Mouse (Mus musculus): Measurements from ENCODE around the gene Wfdc10. TPM values are rescaled to one million over a fixed set of nuclear protein-coding genes. Genes with fewer than 3 reads are reported as not detected.
A peak's percentile ranks its signal among the peaks of the same experiment; 100 is the strongest.
"Not testable (repeated sequence)": the region's sequence is repeated elsewhere in the genome, so short reads cannot be mapped to it uniquely, and the experiment has no call there.

Wfdc10 gene
- polyA plus RNA-seq (2011; ENCODE audit: insufficient read length, low read depth, missing spikeins): not detected in 2 replicates

GRCm38 (mm10) chr2:164655858-164656257 is at the start of gene Wfdc10:
TSS of gene Wfdc10 (plus strand) at chr2:164656046.
- TF ChIP-seq CTCF (IDR thresholded peaks at IDR 0.05; ENCODE audit: borderline replicate concordance, insufficient read depth, low read length) (peak; percentile 56; the same call in 1 of the 2 replicates), POLR2A (IDR thresholded peaks at IDR 0.05; ENCODE audit: low read depth, low read length) (no peak)
- no peak within 1 kb of the TSS for H3K4me3 ChIP-seq (ENCODE audit: insufficient read depth, low read length)

DNA sequence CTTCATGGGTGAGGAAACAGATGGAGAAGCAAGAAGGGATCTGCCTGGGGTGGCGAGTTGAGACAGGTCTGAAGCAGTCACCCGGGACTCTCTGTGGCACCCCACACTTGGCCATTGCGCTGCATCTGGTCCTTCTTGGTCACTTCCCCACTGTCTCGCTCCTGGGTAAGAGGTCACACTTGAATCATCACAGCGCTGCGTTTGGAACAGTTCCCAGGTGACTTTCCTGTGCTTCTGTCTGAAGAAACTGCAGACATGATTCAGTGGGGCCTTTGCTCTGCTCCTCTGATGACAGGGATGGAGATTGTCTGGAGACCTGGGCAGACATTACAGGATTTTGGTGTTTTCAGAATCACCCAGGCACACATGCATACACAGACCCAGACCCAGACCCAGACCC is 47.1 kb upstream of the Wfdc10 start:
- Histone ChIP-seq H3K4me3 (ENCODE audit: insufficient read depth, low read length) (no peak overlapping the region), H3K27ac (ENCODE audit: insufficient read depth, low read length) (no peak overlapping the region), H3K4me1 (ENCODE audit: control insufficient read depth, insufficient read depth, low read length) (peaks cover 15% of the 10 kb centered on the region)
- TF ChIP-seq POLR2A (IDR thresholded peaks at IDR 0.05; ENCODE audit: low read depth, low read length): no peak
- no peak for TF ChIP-seq CTCF (IDR thresholded peaks at IDR 0.05; ENCODE audit: borderline replicate concordance, insufficient read depth, low read length)

More at GRCm38 (mm10) chr2:164655858-164656257, at the start of gene Wfdc10:
- H3K27ac ChIP-seq (ENCODE audit: insufficient read depth, low read length): no peak within 1 kb of the TSS
- H3K4me1 ChIP-seq (ENCODE audit: control insufficient read depth, insufficient read depth, low read length): no peaks in the 10 kb centered on the region

- H3K4me3 ChIP-seq (ENCODE audit: insufficient read depth, low read length); H3K27ac ChIP-seq (ENCODE audit: insufficient read depth, low read length): not testable (repeated sequence)
- H3K4me1 ChIP-seq (ENCODE audit: control insufficient read depth, insufficient read depth, low read length): peaks cover 11% of the 10 kb centered on the region; the same call in 1 of the 2 replicates
Observed at GRCm38 (mm10) chr2:164613471-164613870, 42.4 kb upstream of the Wfdc10 start, which contains the start of the genes Wfdc6b and Wfdc8. TSS of gene Wfdc6b (plus strand) at chr2:164613522. TSS of gene Wfdc8 (minus strand) at chr2:164613626.

GRCm38 (mm10) chr2:164615386-164615785 is 40.5 kb upstream of the Wfdc10 start:
- Histone ChIP-seq H3K27ac (ENCODE audit: insufficient read depth, low read length) (no peak overlapping the region), H3K4me3 (ENCODE audit: insufficient read depth, low read length) (no peak overlapping the region), H3K4me1 (ENCODE audit: control insufficient read depth, insufficient read depth, low read length) (peaks cover 9% of the 10 kb centered on the region; the same call in 1 of the 2 replicates)
- TF ChIP-seq POLR2A (IDR thresholded peaks at IDR 0.05; ENCODE audit: low read depth, low read length): no peak
- no peak for TF ChIP-seq CTCF (IDR thresholded peaks at IDR 0.05; ENCODE audit: borderline replicate concordance, insufficient read depth, low read length)

- no peak for TF ChIP-seq CTCF (IDR thresholded peaks at IDR 0.05; ENCODE audit: borderline replicate concordance, insufficient read depth, low read length)
- no peak for TF ChIP-seq POLR2A (IDR thresholded peaks at IDR 0.05; ENCODE audit: low read depth, low read length)
- H3K27ac ChIP-seq (ENCODE audit: insufficient read depth, low read length): no peak overlapping the region
- H3K4me3 ChIP-seq (ENCODE audit: insufficient read depth, low read length): no peak overlapping the region
- no peaks in the 10 kb centered on the region for H3K4me1 ChIP-seq (ENCODE audit: control insufficient read depth, insufficient read depth, low read length)
Observed at GRCm38 (mm10) chr2:164619050-164619449, 36.8 kb upstream of the Wfdc10 start.

GRCm38 (mm10) chr2:164621775-164622174 is 34.1 kb upstream of the Wfdc10 start:
- Histone ChIP-seq H3K4me1 (ENCODE audit: control insufficient read depth, insufficient read depth, low read length) (no peaks in the 10 kb centered on the region), H3K4me3 (ENCODE audit: insufficient read depth, low read length) (no peak overlapping the region), H3K27ac (ENCODE audit: insufficient read depth, low read length) (no peak overlapping the region)
- TF ChIP-seq POLR2A (IDR thresholded peaks at IDR 0.05; ENCODE audit: low read depth, low read length) (no peak), CTCF (IDR thresholded peaks at IDR 0.05; ENCODE audit: borderline replicate concordance, insufficient read depth, low read length) (no peak)

- H3K4me3 ChIP-seq (ENCODE audit: insufficient read depth, low read length): no peak overlapping the region
- H3K27ac ChIP-seq (ENCODE audit: insufficient read depth, low read length): no peak overlapping the region
- no peak for TF ChIP-seq CTCF (IDR thresholded peaks at IDR 0.05; ENCODE audit: borderline replicate concordance, insufficient read depth, low read length)
- no peak for TF ChIP-seq POLR2A (IDR thresholded peaks at IDR 0.05; ENCODE audit: low read depth, low read length)
- H3K4me1 ChIP-seq (ENCODE audit: control insufficient read depth, insufficient read depth, low read length): no peaks in the 10 kb centered on the region
Observed at GRCm38 (mm10) chr2:164635266-164635665, 20.6 kb upstream of the Wfdc10 start.

- H3K4me1 ChIP-seq (ENCODE audit: control insufficient read depth, insufficient read depth, low read length): no peaks in the 10 kb centered on the region
- no peak within 1 kb of the TSS for H3K4me3 ChIP-seq (ENCODE audit: insufficient read depth, low read length)
- no peak within 1 kb of the TSS for H3K27ac ChIP-seq (ENCODE audit: insufficient read depth, low read length)
- no peak for TF ChIP-seq CTCF (IDR thresholded peaks at IDR 0.05; ENCODE audit: borderline replicate concordance, insufficient read depth, low read length)
Observed at GRCm38 (mm10) chr2:164638696-164639095, 17.1 kb upstream of the Wfdc10 start, which contains the start of gene Wfdc16. TSS of gene Wfdc16 (minus strand) at chr2:164638796.

DNA sequence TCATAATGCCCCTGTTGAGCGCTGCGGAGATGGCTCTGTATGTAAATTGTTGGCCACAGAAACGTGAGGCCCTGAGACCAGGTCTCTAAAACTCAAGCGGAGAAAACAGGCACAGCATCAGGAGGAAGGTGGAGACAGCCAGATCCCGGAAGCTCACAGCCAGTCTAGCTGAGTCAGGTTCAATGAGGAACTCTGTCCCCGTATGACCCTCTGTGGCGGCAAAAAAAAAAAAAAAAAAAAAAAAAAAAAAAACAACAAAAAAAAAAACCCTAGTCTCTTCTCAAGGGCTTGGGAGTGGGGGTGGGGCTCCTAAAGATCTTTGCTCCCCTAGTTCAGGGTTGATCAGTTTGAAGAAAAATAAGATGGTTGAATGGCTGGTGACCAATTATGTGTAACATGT is 14.7 kb upstream of the Wfdc10 start:
- Histone ChIP-seq H3K27ac (ENCODE audit: insufficient read depth, low read length) (no peak overlapping the region), H3K4me1 (ENCODE audit: control insufficient read depth, insufficient read depth, low read length) (no peaks in the 10 kb centered on the region), H3K4me3 (ENCODE audit: insufficient read depth, low read length) (no peak overlapping the region)
- TF ChIP-seq CTCF (IDR thresholded peaks at IDR 0.05; ENCODE audit: borderline replicate concordance, insufficient read depth, low read length) (no peak), POLR2A (IDR thresholded peaks at IDR 0.05; ENCODE audit: low read depth, low read length) (no peak)

DNA sequence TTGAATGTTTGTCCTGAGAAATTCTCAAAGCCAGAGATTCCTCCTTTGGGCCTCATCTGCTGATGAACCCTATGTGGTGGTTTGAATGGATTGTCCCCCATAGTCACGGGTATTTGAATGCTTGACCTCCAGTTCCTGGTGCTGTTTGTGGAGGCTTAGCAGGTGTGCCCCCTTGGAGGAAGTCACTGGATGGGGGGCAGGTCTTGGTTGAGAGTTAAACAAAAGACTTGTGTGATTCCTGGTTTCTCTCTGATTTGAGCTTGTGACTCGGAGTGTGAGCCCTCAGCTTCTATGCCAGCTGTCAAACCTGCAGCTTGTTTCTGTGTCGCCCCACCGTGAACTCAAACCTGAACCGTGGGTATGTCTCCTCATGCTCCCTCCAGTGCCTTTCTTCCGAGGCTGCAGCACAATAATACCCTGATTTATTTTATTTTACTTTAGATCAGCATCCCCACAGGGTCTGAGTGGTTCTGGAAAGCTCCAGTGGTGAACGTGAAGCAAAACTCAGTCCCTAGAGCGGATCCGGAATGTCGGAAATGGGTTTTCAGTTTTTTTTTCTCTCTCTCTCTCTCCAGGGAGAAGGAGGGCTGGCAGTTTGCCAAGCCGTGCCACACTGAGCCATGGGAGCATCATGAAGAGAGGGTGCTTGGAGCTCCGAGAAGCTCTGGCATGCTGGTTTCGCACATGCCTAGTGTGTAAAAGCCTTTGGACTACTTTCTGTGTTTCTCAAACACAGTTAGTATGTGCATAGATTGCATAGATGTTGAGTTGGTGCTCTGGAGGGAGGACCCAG is 13.8 kb upstream of the Wfdc10 start:
- TF ChIP-seq POLR2A (IDR thresholded peaks at IDR 0.05; ENCODE audit: low read depth, low read length) (no peak), CTCF (IDR thresholded peaks at IDR 0.05; ENCODE audit: borderline replicate concordance, insufficient read depth, low read length) (no peak)
- no peak overlapping the region for H3K4me3 ChIP-seq (ENCODE audit: insufficient read depth, low read length)
- no peak overlapping the region for H3K27ac ChIP-seq (ENCODE audit: insufficient read depth, low read length)
- H3K4me1 ChIP-seq (ENCODE audit: control insufficient read depth, insufficient read depth, low read length): no peaks in the 10 kb centered on the region

All from embryonic fibroblast, embryonic 13.5 days (primary cell).